Mouse (Mus musculus) stomach, postnatal 0 days (tissue): ENCODE measurements at regions not wholly inside any gene's neighbourhood (a gene's known extent, or its start where the extent isn't known, plus 50 kb on each side); places are given as distances from the start of the nearest gene placed in this dataset.

ENCODE experiments used
- CTCF ChIP-seq: IDR thresholded peaks from 2 replicates; pipeline ENCODE4 v1.5.1; 2016; ENCODE audit warnings: antibody characterized with exemption, low read depth, mild to moderate bottlenecking, moderate library complexity
- EP300 ChIP-seq: optimal IDR thresholded peaks from 2 replicates; pipeline ENCODE3; 2016; ENCODE audit warnings: antibody characterized with exemption

GRCm38 (mm10) chr7:72004311-72004710, 302.1 kb downstream of the Mctp2 start:
- TF ChIP-seq CTCF (no peak), EP300 (no peak)
